Mouse (Mus musculus): Measurements from ENCODE around the gene Smc6.

DNA sequence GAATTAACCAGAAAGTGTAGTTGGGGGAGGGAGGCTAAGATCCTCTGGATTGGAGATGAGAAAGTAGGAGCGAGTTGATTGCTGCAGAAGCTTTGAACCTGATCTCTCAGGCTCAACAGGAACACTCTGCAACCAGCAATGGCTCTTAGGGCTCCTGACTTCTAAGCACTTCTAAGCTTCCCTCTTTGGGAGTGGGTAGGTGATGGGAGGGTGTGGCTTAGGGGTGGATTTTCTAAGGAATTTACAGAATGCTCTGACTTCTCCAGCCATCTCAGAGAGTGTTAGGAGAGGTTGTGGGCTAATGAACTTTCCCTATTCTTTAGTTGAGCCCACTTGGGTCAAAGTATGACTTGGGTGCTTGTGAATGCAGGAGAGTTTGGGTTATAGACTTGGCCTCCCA is 39.6 kb upstream of the Smc6 start:
- TF ChIP-seq POLR2A (IDR thresholded peaks at IDR 0.05; ENCODE audit: borderline replicate concordance, extremely low read depth, insufficient read depth, insufficient read length, poor library complexity, severe bottlenecking) (no peak), CTCF (IDR thresholded peaks at IDR 0.05; ENCODE audit: borderline replicate concordance, extremely low read depth, insufficient read depth, insufficient read length) (no peak)

Measured in brain, embryonic 14.5 days (tissue).